Mouse (Mus musculus) neural tube, embryonic 15.5 days (tissue): ENCODE measurements around the gene Myog. TPM values are rescaled to one million over a fixed set of nuclear protein-coding genes. Genes with fewer than 3 reads are reported as not detected.
A peak's percentile ranks its signal among the peaks of the same experiment; 100 is the strongest.

ENCODE experiments used
- ATAC-seq: fragments of 200-750 bp; cut with Nextera tagmentation; 2 replicates; pipeline ENCODE4 v1.8.0; 2017; ENCODE audit warnings: mild to moderate bottlenecking, moderate TSS enrichment, moderate library complexity; ENCODE audit not compliant: low FRiP score
- H3K27ac ChIP-seq: fragments of 300-500 bp; sonication (generic); replicated peaks from 2 replicates; pipeline ENCODE4 v1.5.1; 2015; ENCODE audit warnings: mild to moderate bottlenecking, inconsistent platforms
- H3K27me3 ChIP-seq: fragments of 300-500 bp; sonication (generic); replicated peaks from 2 replicates; pipeline ENCODE4 v1.6.1; 2015; ENCODE audit warnings: inconsistent platforms
- H3K36me3 ChIP-seq: fragments of 300-500 bp; sonication (generic); 2 replicates; pipeline ENCODE4 v1.6.1; 2015; ENCODE audit warnings: inconsistent platforms
- H3K4me1 ChIP-seq: fragments of 300-500 bp; sonication (generic); 2 replicates; pipeline ENCODE4 v1.6.1; 2015; ENCODE audit warnings: inconsistent platforms
- H3K4me2 ChIP-seq: fragments of 300-500 bp; sonication (generic); 2 replicates; pipeline ENCODE4 v1.6.1; 2015; ENCODE audit warnings: inconsistent platforms, mild to moderate bottlenecking, moderate library complexity
- H3K4me3 ChIP-seq: fragments of 300-500 bp; sonication (generic); replicated peaks from 2 replicates; pipeline ENCODE4 v1.5.1; 2015; ENCODE audit warnings: mild to moderate bottlenecking, inconsistent platforms
- H3K9ac ChIP-seq: fragments of 300-500 bp; sonication (generic); replicated peaks from 2 replicates; pipeline ENCODE4 v1.6.1; 2015; ENCODE audit warnings: mild to moderate bottlenecking, inconsistent platforms
- H3K9me3 ChIP-seq: fragments of 300-500 bp; sonication (generic); replicated peaks from 2 replicates; pipeline ENCODE4 v1.6.1; 2016; ENCODE audit warnings: inconsistent platforms
- WGBS: fragments of 180-500 bp; shearing (Covaris S2); methylation state at CpG from one replicate; pipeline ENCODE4 v1.1.7; 2015; ENCODE audit warnings: mixed read lengths; 5-methylcytosine and 5-hydroxymethylcytosine counted together
- polyA plus RNA-seq: library from polyadenylated mRNA; unstranded; fragments of >200 nt; fragmentation: Nextera tagmentation; extraction: Ambion mirVana; gene quantifications from 2 replicates; pipeline ENCODE4 v1.2.1, GENCODE M21; 2015

Gene Myog
- polyA plus RNA-seq, 1 experiment from 2014 or later: 9.9 TPM

- Histone ChIP-seq H3K27me3 (no peaks in the 10 kb centered on the region), H3K36me3 (no peaks in the 10 kb centered on the region), H3K4me1 (peaks cover 30% of the 10 kb centered on the region), H3K9me3 (no peaks in the 10 kb centered on the region), H3K4me2 (no peak overlapping the region), H3K9ac (no peak overlapping the region), H3K4me3 (no peak overlapping the region), H3K27ac (no peak overlapping the region)
- no peak for ATAC-seq
- 75% methylated on average over 7 of the region's 7 CpGs for WGBS
Measured at GRCm38 (mm10) chr1:134270026-134270425, 19.8 kb upstream of the Myog start.

- 75% methylated on average over 5 of the region's 5 CpGs for WGBS
- H3K9ac ChIP-seq: no peak overlapping the region
- H3K36me3 ChIP-seq: no peaks in the 10 kb centered on the region
- H3K27me3 ChIP-seq: no peaks in the 10 kb centered on the region
- H3K4me1 ChIP-seq: peaks cover 23% of the 10 kb centered on the region
- H3K9me3 ChIP-seq: no peaks in the 10 kb centered on the region
- no peak overlapping the region for H3K4me3 ChIP-seq
- H3K4me2 ChIP-seq: no peak overlapping the region
- H3K27ac ChIP-seq: peak overlapping the region; percentile 80
- no peak for ATAC-seq
Measured at GRCm38 (mm10) chr1:134272754-134273250, 17.0 kb upstream of the Myog start.

- peak; percentile 73 for ATAC-seq
Measured at GRCm38 (mm10) chr1:134273493-134274395, 16.0 kb upstream of the Myog start.

GRCm38 (mm10) chr1:134274483-134274920, 15.3 kb upstream of the Myog start:
- no peaks in the 10 kb centered on the region for H3K9me3 ChIP-seq
- 69% methylated on average over 7 of the region's 7 CpGs for WGBS
- no peak for ATAC-seq
- H3K9ac ChIP-seq: no peak overlapping the region
- H3K4me1 ChIP-seq: peaks cover 23% of the 10 kb centered on the region
- no peak overlapping the region for H3K4me3 ChIP-seq
- H3K27me3 ChIP-seq: no peaks in the 10 kb centered on the region
- H3K36me3 ChIP-seq: no peaks in the 10 kb centered on the region
- no peak overlapping the region for H3K4me2 ChIP-seq
- H3K27ac ChIP-seq: peak overlapping the region; percentile 80

More at GRCm38 (mm10) chr1:134273493-134274395, 16.0 kb upstream of the Myog start:
- H3K4me2 ChIP-seq: 0 out of 2 replicates have a peak overlapping the region, but pooled peaks have one; percentile 3
- no peaks in the 10 kb centered on the region for H3K9me3 ChIP-seq
- H3K27me3 ChIP-seq: no peaks in the 10 kb centered on the region
- H3K9ac ChIP-seq: 0 out of 2 replicates have a peak overlapping the region, but pooled peaks have one; percentile 20
- WGBS: 41% methylated on average over 9 of the region's 9 CpGs
- H3K4me1 ChIP-seq: peaks cover 23% of the 10 kb centered on the region
- peak overlapping the region; percentile 80 for H3K27ac ChIP-seq
- no peaks in the 10 kb centered on the region for H3K36me3 ChIP-seq
- no peak overlapping the region for H3K4me3 ChIP-seq

GRCm38 (mm10) chr1:134275616-134276464, 13.9 kb upstream of the Myog start:
- Histone ChIP-seq H3K27me3 (no peaks in the 10 kb centered on the region), H3K36me3 (no peaks in the 10 kb centered on the region)
- no peak for ATAC-seq

GRCm38 (mm10) chr1:134276823-134277222, 13.0 kb upstream of the Myog start:
- H3K9ac ChIP-seq: no peak overlapping the region
- 86% methylated on average over 7 of the region's 7 CpGs for WGBS
- no peak overlapping the region for H3K4me3 ChIP-seq
- no peaks in the 10 kb centered on the region for H3K27me3 ChIP-seq
- no peak overlapping the region for H3K4me2 ChIP-seq
- peaks cover 23% of the 10 kb centered on the region for H3K4me1 ChIP-seq
- H3K36me3 ChIP-seq: no peaks in the 10 kb centered on the region
- ATAC-seq: no peak
- no peaks in the 10 kb centered on the region for H3K9me3 ChIP-seq
- H3K27ac ChIP-seq: no peak overlapping the region

More at GRCm38 (mm10) chr1:134275616-134276464, 13.9 kb upstream of the Myog start:
- WGBS: 75% methylated on average over 13 of the region's 13 CpGs
- H3K27ac ChIP-seq: no peak overlapping the region
- H3K9me3 ChIP-seq: no peaks in the 10 kb centered on the region
- H3K9ac ChIP-seq: no peak overlapping the region
- no peak overlapping the region for H3K4me3 ChIP-seq
- no peak overlapping the region for H3K4me2 ChIP-seq
- H3K4me1 ChIP-seq: peaks cover 23% of the 10 kb centered on the region

- H3K4me1 ChIP-seq: no peaks in the 10 kb centered on the region
- H3K9me3 ChIP-seq: no peaks in the 10 kb centered on the region
- ATAC-seq: no peak
- H3K4me2 ChIP-seq: no peak overlapping the region
- H3K36me3 ChIP-seq: no peaks in the 10 kb centered on the region
- H3K27ac ChIP-seq: no peak overlapping the region
- WGBS: 85% methylated on average over 5 of the region's 5 CpGs
- no peak overlapping the region for H3K9ac ChIP-seq
- H3K4me3 ChIP-seq: no peak overlapping the region
- H3K27me3 ChIP-seq: no peaks in the 10 kb centered on the region
Measured at GRCm38 (mm10) chr1:134280174-134280573, 9.6 kb upstream of the Myog start.

GRCm38 (mm10) chr1:134281563-134281962, 8.2 kb upstream of the Myog start:
- H3K27me3 ChIP-seq: no peaks in the 10 kb centered on the region
- no peaks in the 10 kb centered on the region for H3K36me3 ChIP-seq
- H3K4me3 ChIP-seq: no peak overlapping the region
- ATAC-seq: no peak
- no peaks in the 10 kb centered on the region for H3K9me3 ChIP-seq
- no peak overlapping the region for H3K4me2 ChIP-seq
- H3K4me1 ChIP-seq: no peaks in the 10 kb centered on the region
- H3K9ac ChIP-seq: no peak overlapping the region
- H3K27ac ChIP-seq: no peak overlapping the region
- 70% methylated on average over 4 of the region's 4 CpGs for WGBS

GRCm38 (mm10) chr1:134282342-134282741, 7.4 kb upstream of the Myog start:
- Histone ChIP-seq H3K4me3 (no peak overlapping the region), H3K36me3 (no peaks in the 10 kb centered on the region), H3K27me3 (no peaks in the 10 kb centered on the region), H3K4me1 (no peaks in the 10 kb centered on the region), H3K9ac (no peak overlapping the region), H3K27ac (no peak overlapping the region), H3K4me2 (no peak overlapping the region), H3K9me3 (no peaks in the 10 kb centered on the region)
- WGBS: 87% methylated on average over 3 of the region's 3 CpGs
- ATAC-seq: no peak

- H3K4me1 ChIP-seq: no peaks in the 10 kb centered on the region
- no peak overlapping the region for H3K4me3 ChIP-seq
- no peak overlapping the region for H3K27ac ChIP-seq
- 61% methylated on average over 1 of the region's 1 CpGs for WGBS
- H3K9me3 ChIP-seq: no peaks in the 10 kb centered on the region
- H3K27me3 ChIP-seq: no peaks in the 10 kb centered on the region
- no peak overlapping the region for H3K4me2 ChIP-seq
- no peaks in the 10 kb centered on the region for H3K36me3 ChIP-seq
- no peak overlapping the region for H3K9ac ChIP-seq
- no peak for ATAC-seq
Measured at GRCm38 (mm10) chr1:134283108-134283507, 6.7 kb upstream of the Myog start.

- no peak overlapping the region for H3K9ac ChIP-seq
- 61% methylated on average over 10 of the region's 10 CpGs for WGBS
- ATAC-seq: no peak
Measured at GRCm38 (mm10) chr1:134285458-134286120, 4.2 kb upstream of the Myog start.

More at GRCm38 (mm10) chr1:134285458-134286120, 4.2 kb upstream of the Myog start:
- Histone ChIP-seq H3K36me3 (no peaks in the 10 kb centered on the region), H3K4me3 (no peak overlapping the region), H3K4me1 (peaks cover 5% of the 10 kb centered on the region; the same call in 1 of the 2 replicates), H3K27ac (no peak overlapping the region), H3K9me3 (no peaks in the 10 kb centered on the region), H3K27me3 (no peaks in the 10 kb centered on the region), H3K4me2 (no peak overlapping the region)
